Mouse (Mus musculus) heart, adult 2 months (tissue): ENCODE data around the gene Mutyh.
A peak's percentile ranks its signal among the peaks of the same experiment; 100 is the strongest.

Source experiments
- CTCF ChIP-seq: fragments of 200-600 bp; IDR thresholded peaks from 2 replicates; pipeline ENCODE4 v1.8.1; 2022; ENCODE audit warnings: antibody characterized with exemption, mild to moderate bottlenecking, moderate library complexity
- EP300 ChIP-seq: fragments of 200-500 bp; IDR thresholded peaks from 2 replicates; pipeline ENCODE4 v1.6.1; 2011; ENCODE audit warnings: low read depth, low read length, control low read depth; ENCODE audit not compliant: insufficient read depth
- POLR2A ChIP-seq: fragments of 200-500 bp; IDR thresholded peaks from 2 replicates; pipeline ENCODE4 v1.6.1; 2011; ENCODE audit warnings: mild to moderate bottlenecking, low read depth, low read length, control low read depth; ENCODE audit not compliant: insufficient read depth

DNA sequence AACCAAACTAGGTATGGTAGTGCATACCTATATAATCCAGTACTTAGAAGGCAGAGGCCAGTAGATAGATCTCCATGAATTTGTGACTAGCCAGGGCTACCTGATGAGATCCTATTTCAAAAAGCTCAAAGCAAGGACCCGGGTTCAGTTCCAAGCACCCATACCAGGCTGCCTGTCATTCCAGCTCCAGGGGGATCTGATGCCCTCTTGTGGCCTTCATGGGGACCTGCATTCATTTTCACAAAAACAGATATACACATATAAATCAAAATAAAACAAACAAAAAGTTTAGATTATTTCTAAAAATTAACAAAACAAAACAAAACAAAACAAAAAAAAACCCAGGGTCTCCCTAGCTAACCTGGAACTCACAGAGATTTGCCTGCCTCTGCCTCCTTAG lies 20.9 kb upstream of the Mutyh start:
- peak; percentile 48 for TF ChIP-seq CTCF
- no peak for TF ChIP-seq EP300
- TF ChIP-seq POLR2A: no peak
